Mouse (Mus musculus): ENCODE data around the gene Nenf. TPM values are rescaled to one million over a fixed set of nuclear protein-coding genes. Genes with fewer than 3 reads are reported as not detected.

The Nenf gene
- 10 to 100 TPM; 61.0 to 67.6 TPM for total RNA-seq (2021)
- long read RNA-seq, experiment 1, transcript Nenf-201 (4 exons, 742 nt) = major isoform, 74 of 78 reads
- long read RNA-seq, experiment 1, partial matches to known transcripts = 2 of 78 reads
- long read RNA-seq, experiment 1, other reads (novel, unspliced or antisense) = 2 of 78 reads
- long read RNA-seq, experiment 2, transcript Nenf-201 (4 exons, 742 nt) = major isoform, 85 of 91 reads
- long read RNA-seq, experiment 2, partial matches to known transcripts = 3 of 91 reads
- long read RNA-seq, experiment 2, other reads (novel, unspliced or antisense) = 3 of 91 reads

- intact Hi-C loops (cut with DNase I; ENCODE audit: low total_unique reads) = loop anchor here (10.0 kb wide), 1 partner anchor 247 kb away; no protein-coding TSS in a partner anchor
- peak; percentile 82 for DNase-seq
These were observed at the start of gene Nenf for GRCm38 (mm10) chr1:191317591-191318196. Gene Nenf (minus strand): TSS chr1:191318194.

- intact Hi-C loops (cut with DNase I; ENCODE audit: low total_unique reads) = loop anchor here (5.0 kb wide), 1 partner anchor 203 kb away; no protein-coding TSS in a partner anchor
- no peak for DNase-seq
These were observed 46.5 kb upstream of the Nenf start for GRCm38 (mm10) chr1:191364477-191364876.

- no peak for DNase-seq
- intact Hi-C loops (cut with DNase I; ENCODE audit: low total_unique reads) = loop anchor here (5.0 kb wide), 1 partner anchor 205 kb away; no protein-coding TSS in a partner anchor
These were observed 44.4 kb upstream of the Nenf start for GRCm38 (mm10) chr1:191362412-191362811.

GRCm38 (mm10) chr1:191359478-191359877, 41.5 kb upstream of the Nenf start:
- intact Hi-C loops (cut with DNase I; ENCODE audit: low total_unique reads) = no loop called here
- DNase-seq = no peak

- intact Hi-C loops (cut with DNase I; ENCODE audit: low total_unique reads) = no loop called here
- DNase-seq = no peak
These were observed 38.9 kb upstream of the Nenf start for GRCm38 (mm10) chr1:191356936-191357335.

GRCm38 (mm10) chr1:191353836-191354235, 35.8 kb upstream of the Nenf start:
- intact Hi-C loops (cut with DNase I; ENCODE audit: low total_unique reads) = no loop called here
- no peak for DNase-seq

- DNase-seq = peak; percentile 55
These were observed 34.9 kb upstream of the Nenf start for GRCm38 (mm10) chr1:191352786-191353488.

GRCm38 (mm10) chr1:191350355-191350754, 32.4 kb upstream of the Nenf start:
- no peak for DNase-seq
- intact Hi-C loops (cut with DNase I; ENCODE audit: low total_unique reads) = no loop called here

More at GRCm38 (mm10) chr1:191352786-191353488, 34.9 kb upstream of the Nenf start:
- intact Hi-C loops (cut with DNase I; ENCODE audit: low total_unique reads) = no loop called here

- DNase-seq = no peak
- intact Hi-C loops (cut with DNase I; ENCODE audit: low total_unique reads) = no loop called here
These were observed 31.6 kb upstream of the Nenf start for GRCm38 (mm10) chr1:191349486-191350037.

GRCm38 (mm10) chr1:191348996-191349395, 31.0 kb upstream of the Nenf start:
- intact Hi-C loops (cut with DNase I; ENCODE audit: low total_unique reads) = no loop called here

GRCm38 (mm10) chr1:191348592-191348991, 30.6 kb upstream of the Nenf start:
- no peak for DNase-seq
- intact Hi-C loops (cut with DNase I; ENCODE audit: low total_unique reads) = no loop called here

More at GRCm38 (mm10) chr1:191348996-191349395, 31.0 kb upstream of the Nenf start:
- DNase-seq = no peak

GRCm38 (mm10) chr1:191347602-191348001, 29.6 kb upstream of the Nenf start:
- intact Hi-C loops (cut with DNase I; ENCODE audit: low total_unique reads) = no loop called here
- DNase-seq = no peak

GRCm38 (mm10) chr1:191340530-191340929, 22.5 kb upstream of the Nenf start:
- intact Hi-C loops (cut with DNase I; ENCODE audit: low total_unique reads) = no loop called here
- peak; percentile 24 for DNase-seq

- DNase-seq = no peak
- intact Hi-C loops (cut with DNase I; ENCODE audit: low total_unique reads) = no loop called here
These were observed 21.9 kb upstream of the Nenf start for GRCm38 (mm10) chr1:191339876-191340275.

- intact Hi-C loops (cut with DNase I; ENCODE audit: low total_unique reads) = no loop called here
- DNase-seq = no peak
These were observed 16.5 kb upstream of the Nenf start for GRCm38 (mm10) chr1:191334500-191334899.

- no peak for DNase-seq
- intact Hi-C loops (cut with DNase I; ENCODE audit: low total_unique reads) = no loop called here
These were observed 12.4 kb upstream of the Nenf start for GRCm38 (mm10) chr1:191330356-191330755.

GRCm38 (mm10) chr1:191328019-191328441, 10.0 kb upstream of the Nenf start:
- DNase-seq = no peak
- intact Hi-C loops (cut with DNase I; ENCODE audit: low total_unique reads) = no loop called here

GRCm38 (mm10) chr1:191327258-191327657, 9.3 kb upstream of the Nenf start:
- intact Hi-C loops (cut with DNase I; ENCODE audit: low total_unique reads) = no loop called here
- no peak for DNase-seq

- peak; percentile 42 for DNase-seq
- intact Hi-C loops (cut with DNase I; ENCODE audit: low total_unique reads) = no loop called here
These were observed 8.4 kb upstream of the Nenf start for GRCm38 (mm10) chr1:191326233-191326882.
